ENCODE assay signal across 14 mouse cellular contexts in genomic region chr15:27492734-27493133, GRCm38 (mm10).
"Had no signal": no experiment of that assay in that cellular context is flagged by ENCODE, and none has a peak within 500 bp of the region (broad histone marks: within the 10 kb centered on the region; RNA-seq: fewer than 3 reads in every experiment).

No protein-coding gene starts in this region.

- H3K4me3 ChIP-seq: midbrain, embryonic 10.5 days; midbrain, embryonic 12.5 days; myocyte; neural tube, embryonic 13.5 days; neural tube, embryonic 15.5 days had no signal

- H3K27me3 ChIP-seq: neural tube, embryonic 13.5 days; neural tube, embryonic 15.5 days had no signal

- H3K27ac ChIP-seq: midbrain, embryonic 10.5 days; midbrain, embryonic 12.5 days; neural tube, embryonic 13.5 days; neural tube, embryonic 15.5 days had no signal

- DNase-seq: lung, embryonic 14.5 days; midbrain, embryonic 14.5 days; right cerebral cortex, adult 18-20 months; right cerebral cortex, postnatal 25 days; right cerebral cortex, postnatal 4 days; spleen, adult 18-20 months; thymus, adult 18-20 months; thymus, postnatal 14 days; thymus, postnatal 36 days had no signal

- H3K9ac ChIP-seq: lung, embryonic 14.5 days; midbrain, embryonic 12.5 days; neural tube, embryonic 13.5 days; neural tube, embryonic 15.5 days had no signal

- H3K36me3 ChIP-seq: midbrain, embryonic 10.5 days; midbrain, embryonic 12.5 days; neural tube, embryonic 13.5 days; neural tube, embryonic 15.5 days had no signal
